Mouse (Mus musculus): ENCODE results near the gene Kat6b. TPM values are rescaled to one million over a fixed set of nuclear protein-coding genes. Genes with fewer than 3 reads are reported as not detected.
"Not testable (repeated sequence)": the region's sequence is repeated elsewhere in the genome, so short reads cannot be mapped to it uniquely, and the experiment has no call there.

Kat6b gene
- polyA plus RNA-seq, 1 experiment from 2014 or later, result 14.2 TPM

DNA sequence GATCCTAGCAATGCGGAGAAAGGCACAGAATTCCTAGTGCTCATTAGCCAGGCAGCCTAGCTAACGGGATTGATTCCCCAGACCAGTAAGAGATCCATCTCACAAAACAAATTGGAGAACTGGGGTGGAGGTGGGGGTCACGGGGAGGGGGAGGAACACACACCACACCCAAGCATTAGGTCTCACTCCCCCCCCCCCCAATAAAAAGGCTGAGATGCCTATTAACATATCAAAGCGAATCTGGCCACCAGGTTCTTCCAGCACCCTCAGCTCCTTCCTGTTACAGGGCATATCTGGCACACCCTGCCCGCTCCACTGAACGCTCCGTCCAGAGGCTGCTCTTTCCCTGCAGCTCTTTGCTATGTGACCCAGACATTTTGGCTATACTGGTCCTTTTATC, 22.5 kb upstream of the Kat6b start:
- Histone ChIP-seq H3K36me3 (replicated peaks) (no peaks in the 10 kb centered on the region), H3K27me3 (replicated peaks; ENCODE audit: low read depth, poor library complexity, severe bottlenecking) (no peaks in the 10 kb centered on the region), H3K9me3 (no peaks in the 10 kb centered on the region), H3K4me3 (no peak overlapping the region), H3K4me1 (no peaks in the 10 kb centered on the region), H3K27ac (replicated peaks) (no peak overlapping the region)
- no peak for DNase-seq (ENCODE audit: low spot score)
- WGBS, result 83% methylated on average over 7 of the region's 7 CpGs

DNA sequence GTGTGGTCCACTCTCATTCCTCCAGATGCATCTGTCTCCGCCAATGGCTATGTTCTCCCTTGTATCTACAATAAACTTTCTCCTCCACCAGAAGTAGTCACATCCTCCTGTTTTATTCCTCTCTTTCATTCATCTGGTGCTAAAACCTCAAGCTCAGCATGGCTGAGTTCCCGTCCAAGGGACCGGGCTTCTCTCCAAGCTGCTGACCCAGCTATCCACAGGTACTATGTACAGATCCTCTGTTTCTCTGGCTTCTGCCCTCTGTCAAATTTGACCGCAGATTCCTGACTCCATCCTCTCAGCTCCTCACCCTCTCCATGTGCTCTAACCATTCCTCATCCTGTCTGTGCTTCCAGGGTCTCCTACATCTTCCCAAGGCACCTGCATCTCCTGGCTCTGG, 22.1 kb upstream of the Kat6b start:
- Histone ChIP-seq H3K9me3 (no peaks in the 10 kb centered on the region), H3K36me3 (replicated peaks) (no peaks in the 10 kb centered on the region), H3K27ac (replicated peaks) (no peak overlapping the region), H3K4me1 (no peaks in the 10 kb centered on the region), H3K4me3 (no peak overlapping the region), H3K27me3 (replicated peaks; ENCODE audit: low read depth, poor library complexity, severe bottlenecking) (no peaks in the 10 kb centered on the region)
- 93% methylated on average over 4 of the region's 4 CpGs for WGBS
- DNase-seq (ENCODE audit: low spot score), result no peak

DNA sequence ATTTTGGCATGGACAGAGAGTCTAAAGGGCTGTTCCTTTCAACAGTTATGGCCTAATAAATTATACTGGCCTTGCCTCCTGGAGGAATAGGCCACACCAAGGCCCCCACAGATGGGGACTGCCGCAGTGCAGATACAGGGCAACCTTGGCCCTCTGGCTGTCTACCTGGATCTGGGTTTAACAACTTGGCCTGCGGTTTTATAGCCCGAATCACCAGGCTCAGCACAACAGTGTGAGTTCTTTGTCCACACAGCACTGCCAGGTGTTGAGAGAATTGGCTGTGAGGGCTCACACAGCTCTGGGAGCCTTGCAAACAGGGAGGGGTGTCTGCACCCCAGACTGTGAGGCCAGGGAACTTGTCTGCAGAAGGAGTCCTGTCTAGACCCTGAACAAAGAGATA, 18.8 kb upstream of the Kat6b start:
- H3K36me3 ChIP-seq (replicated peaks), result no peaks in the 10 kb centered on the region
- WGBS, result 89% methylated on average over 3 of the region's 3 CpGs
- no peaks in the 10 kb centered on the region for H3K4me1 ChIP-seq
- no peaks in the 10 kb centered on the region for H3K27me3 ChIP-seq (replicated peaks; ENCODE audit: low read depth, poor library complexity, severe bottlenecking)
- H3K4me3 ChIP-seq, result no peak overlapping the region
- no peak for DNase-seq (ENCODE audit: low spot score)
- H3K9me3 ChIP-seq, result no peaks in the 10 kb centered on the region
- no peak overlapping the region for H3K27ac ChIP-seq (replicated peaks)

DNA sequence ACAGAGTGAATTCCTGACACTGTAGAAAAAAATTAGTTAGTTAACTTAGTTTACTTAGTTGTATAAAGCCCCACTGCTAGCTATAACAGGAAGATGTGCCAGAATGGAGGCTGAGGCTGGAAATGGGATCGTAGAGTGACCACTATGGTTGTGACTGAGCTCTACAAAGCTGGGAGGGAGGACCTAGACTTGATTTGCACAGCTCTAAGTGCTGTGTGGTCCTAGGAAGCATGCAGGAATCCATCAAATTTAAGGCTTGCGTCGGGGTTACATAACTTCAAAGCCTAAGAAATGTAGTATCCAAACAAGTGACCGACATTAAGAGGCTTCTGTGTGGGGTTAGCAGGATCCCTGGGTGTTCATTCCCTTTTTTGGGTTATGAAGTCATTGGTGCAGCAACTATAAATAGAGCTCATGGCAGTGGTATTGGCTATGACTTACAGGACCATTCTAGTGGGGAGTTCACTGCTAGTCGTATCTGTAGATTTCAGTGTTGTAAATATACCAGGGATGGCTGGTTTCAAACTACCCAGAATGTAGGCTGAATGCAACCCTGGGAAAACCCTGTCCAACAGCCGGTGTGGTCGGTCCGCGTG, 18.0 kb upstream of the Kat6b start:
- H3K9me3 ChIP-seq, result no peaks in the 10 kb centered on the region
- H3K27me3 ChIP-seq (replicated peaks; ENCODE audit: low read depth, poor library complexity, severe bottlenecking), result no peaks in the 10 kb centered on the region
- H3K27ac ChIP-seq (replicated peaks), result no peak overlapping the region
- no peaks in the 10 kb centered on the region for H3K4me1 ChIP-seq
- no peak overlapping the region for H3K4me3 ChIP-seq
- 93% methylated on average over 9 of the region's 9 CpGs for WGBS
- no peak for DNase-seq (ENCODE audit: low spot score)
- H3K36me3 ChIP-seq (replicated peaks), result no peaks in the 10 kb centered on the region

DNA sequence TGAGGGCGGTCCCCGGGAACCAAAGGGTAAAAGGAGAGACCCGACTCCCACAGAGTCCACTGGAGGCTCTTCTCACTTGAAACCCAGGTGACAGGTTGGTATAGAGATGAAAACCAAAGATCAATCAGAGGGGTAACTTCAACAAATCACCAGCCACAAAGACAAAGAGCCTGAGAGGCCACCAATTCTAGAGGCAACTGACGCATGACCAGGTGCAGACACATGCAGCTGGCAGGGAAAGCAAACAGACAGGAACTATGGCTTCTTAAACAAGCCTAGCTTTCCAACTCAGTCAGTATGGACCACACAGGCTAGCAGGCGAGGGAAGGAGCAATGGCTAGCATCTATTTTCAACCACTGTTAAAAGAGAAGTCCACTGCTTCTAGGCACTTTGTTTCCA, 10.8 kb upstream of the Kat6b start:
- Histone ChIP-seq H3K27ac (replicated peaks) (no peak overlapping the region), H3K4me1 (0 out of 2 replicates have a peak, but pooled peaks cover 10% of the 10 kb centered on the region), H3K36me3 (replicated peaks) (no peaks in the 10 kb centered on the region), H3K9me3 (no peaks in the 10 kb centered on the region), H3K27me3 (replicated peaks; ENCODE audit: low read depth, poor library complexity, severe bottlenecking) (no peaks in the 10 kb centered on the region), H3K4me3 (no peak overlapping the region)
- 82% methylated on average over 5 of the region's 5 CpGs for WGBS
- no peak for DNase-seq (ENCODE audit: low spot score)

DNA sequence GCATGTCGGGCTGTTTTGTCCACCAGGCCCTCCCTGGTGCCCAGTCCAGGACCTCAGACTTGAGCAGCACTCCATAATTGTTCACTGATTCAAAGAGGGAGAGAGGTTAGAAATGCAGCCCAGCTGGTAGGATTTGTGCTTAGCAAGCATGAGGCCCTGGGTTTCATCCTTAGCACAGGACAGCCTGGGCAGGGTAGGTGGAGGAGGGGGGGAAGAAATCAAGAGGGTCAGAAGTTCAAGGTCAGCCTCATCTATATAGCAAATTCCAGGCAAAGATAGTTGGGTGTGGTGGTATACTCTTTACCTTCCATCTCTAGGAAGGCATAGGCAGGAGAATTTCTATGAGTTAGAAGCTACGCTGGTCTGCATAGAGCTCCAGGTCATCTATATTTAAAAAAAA, 9.3 kb upstream of the Kat6b start:
- Histone ChIP-seq H3K27me3 (replicated peaks; ENCODE audit: low read depth, poor library complexity, severe bottlenecking) (no peaks in the 10 kb centered on the region), H3K9me3 (no peaks in the 10 kb centered on the region), H3K36me3 (replicated peaks) (no peaks in the 10 kb centered on the region), H3K4me3 (no peak overlapping the region), H3K4me1 (0 out of 2 replicates have a peak, but pooled peaks cover 10% of the 10 kb centered on the region), H3K27ac (replicated peaks) (no peak overlapping the region)
- WGBS, result 92% methylated on average over 2 of the region's 2 CpGs
- no peak for DNase-seq (ENCODE audit: low spot score)

DNA sequence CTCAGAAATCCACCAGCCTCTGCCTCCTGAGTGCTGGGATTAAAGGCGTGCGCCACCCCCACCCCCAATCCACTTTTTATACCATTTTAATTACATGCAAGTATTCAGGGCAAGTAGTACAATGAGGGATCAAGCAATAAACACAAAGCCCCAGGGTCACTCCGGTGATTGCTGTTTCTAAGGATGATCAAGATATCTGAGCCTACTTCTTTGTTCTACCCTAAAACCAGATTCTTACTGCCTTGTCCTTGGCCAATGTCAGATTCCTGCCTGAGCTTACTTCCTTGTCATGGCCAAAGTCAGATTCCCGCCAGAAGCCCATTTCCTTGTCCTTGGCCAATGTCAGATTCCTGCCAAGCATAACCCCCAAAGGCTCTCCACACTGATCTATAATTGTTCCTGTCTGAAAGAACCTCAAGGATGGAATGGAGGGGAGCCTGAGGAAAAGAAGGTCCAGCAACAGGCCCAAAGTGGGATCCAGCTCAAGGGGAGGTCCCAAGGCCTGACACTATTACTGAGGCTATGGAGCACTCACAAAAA, 6.6 kb upstream of the Kat6b start:
- WGBS, result 88% methylated on average over 4 of the region's 4 CpGs
- H3K27me3 ChIP-seq (replicated peaks; ENCODE audit: low read depth, poor library complexity, severe bottlenecking); DNase-seq (ENCODE audit: low spot score); H3K9me3 ChIP-seq; H3K27ac ChIP-seq (replicated peaks); H3K4me3 ChIP-seq; H3K36me3 ChIP-seq (replicated peaks): not testable (repeated sequence)
- 0 out of 2 replicates have a peak, but pooled peaks cover 10% of the 10 kb centered on the region for H3K4me1 ChIP-seq

DNA sequence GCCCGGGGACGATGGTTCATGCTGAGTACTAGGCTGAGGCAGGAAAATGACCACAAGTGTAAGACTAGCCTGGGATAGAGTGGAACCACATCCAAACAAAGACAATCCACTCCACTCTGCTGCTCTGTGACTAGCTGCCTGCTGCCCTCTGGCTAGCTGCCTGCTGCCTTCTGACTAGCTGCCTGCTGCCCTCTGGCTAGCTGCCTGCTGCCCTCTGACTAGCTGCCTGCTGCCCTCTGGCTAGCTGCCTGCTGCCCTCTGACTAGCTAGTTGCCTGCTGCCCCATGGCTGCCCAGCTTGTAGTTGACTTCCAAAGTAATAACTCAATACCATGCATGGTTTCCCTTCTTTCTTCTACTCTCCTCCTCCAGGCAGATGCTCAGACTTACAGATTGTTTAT, 4.1 kb upstream of the Kat6b start:
- H3K27ac ChIP-seq (replicated peaks), result no peak overlapping the region
- no peaks in the 10 kb centered on the region; the same call in 1 of the 2 replicates for H3K4me1 ChIP-seq
- H3K4me3 ChIP-seq, result no peak overlapping the region
- no peaks in the 10 kb centered on the region for H3K36me3 ChIP-seq (replicated peaks)
- 84% methylated on average over 2 of the region's 2 CpGs for WGBS
- H3K27me3 ChIP-seq (replicated peaks; ENCODE audit: low read depth, poor library complexity, severe bottlenecking), result no peaks in the 10 kb centered on the region
- H3K9me3 ChIP-seq, result no peaks in the 10 kb centered on the region
- no peak for DNase-seq (ENCODE audit: low spot score)

DNA sequence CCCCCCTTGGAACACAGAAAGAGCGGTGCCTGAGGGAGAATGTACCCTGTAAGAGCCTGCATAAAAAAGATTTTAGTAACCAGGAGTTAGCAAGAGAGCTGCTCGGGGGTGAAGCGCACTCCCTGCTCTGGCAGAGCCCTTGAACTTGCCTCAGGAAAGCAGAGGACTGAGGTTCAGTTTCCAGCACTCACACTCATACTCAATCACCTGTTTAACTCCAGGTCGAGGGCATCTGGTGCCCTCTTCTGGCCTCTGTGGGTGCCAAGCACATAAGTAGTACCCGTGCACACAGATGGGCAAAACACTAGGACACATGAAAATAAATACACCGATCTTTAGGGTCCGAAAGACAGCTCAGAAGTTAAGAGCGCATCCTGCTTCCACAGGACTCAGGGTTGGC, 1.7 kb upstream of the Kat6b start:
- no peak overlapping the region for H3K4me3 ChIP-seq
- no peaks in the 10 kb centered on the region for H3K27me3 ChIP-seq (replicated peaks; ENCODE audit: low read depth, poor library complexity, severe bottlenecking)
- no peaks in the 10 kb centered on the region; the same call in 1 of the 2 replicates for H3K4me1 ChIP-seq
- WGBS, result 95% methylated on average over 8 of the region's 8 CpGs
- no peak overlapping the region for H3K27ac ChIP-seq (replicated peaks)
- no peak for DNase-seq (ENCODE audit: low spot score)
- no peaks in the 10 kb centered on the region for H3K9me3 ChIP-seq
- H3K36me3 ChIP-seq (replicated peaks), result no peaks in the 10 kb centered on the region

DNA sequence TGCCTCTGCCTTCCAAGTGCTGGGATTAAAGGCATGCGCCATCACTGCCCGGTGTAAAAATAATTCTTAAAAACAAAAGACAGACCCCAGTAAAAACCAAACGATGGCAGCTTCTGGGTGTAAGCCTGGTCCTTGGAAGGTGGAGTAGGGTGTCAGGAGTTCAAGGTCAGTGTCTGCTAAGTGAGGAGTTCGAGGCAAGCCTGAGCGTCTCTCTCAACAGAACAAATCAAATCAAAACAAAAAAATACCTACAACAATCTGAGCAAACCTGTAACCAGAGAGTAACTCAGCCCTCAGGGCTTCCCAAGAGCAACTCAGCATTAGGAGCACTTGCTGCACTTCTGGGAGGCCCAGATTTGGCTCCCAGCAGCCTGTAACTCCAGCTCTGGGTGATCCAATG, 1.0 kb upstream of the Kat6b start:
- Histone ChIP-seq H3K27me3 (replicated peaks; ENCODE audit: low read depth, poor library complexity, severe bottlenecking) (no peaks in the 10 kb centered on the region), H3K4me3 (no peak overlapping the region), H3K9me3 (no peaks in the 10 kb centered on the region), H3K4me1 (no peaks in the 10 kb centered on the region; the same call in 1 of the 2 replicates), H3K36me3 (replicated peaks) (no peaks in the 10 kb centered on the region), H3K27ac (replicated peaks) (no peak overlapping the region)
- DNase-seq (ENCODE audit: low spot score), result no peak
- WGBS, result 92% methylated on average over 5 of the region's 5 CpGs

DNA sequence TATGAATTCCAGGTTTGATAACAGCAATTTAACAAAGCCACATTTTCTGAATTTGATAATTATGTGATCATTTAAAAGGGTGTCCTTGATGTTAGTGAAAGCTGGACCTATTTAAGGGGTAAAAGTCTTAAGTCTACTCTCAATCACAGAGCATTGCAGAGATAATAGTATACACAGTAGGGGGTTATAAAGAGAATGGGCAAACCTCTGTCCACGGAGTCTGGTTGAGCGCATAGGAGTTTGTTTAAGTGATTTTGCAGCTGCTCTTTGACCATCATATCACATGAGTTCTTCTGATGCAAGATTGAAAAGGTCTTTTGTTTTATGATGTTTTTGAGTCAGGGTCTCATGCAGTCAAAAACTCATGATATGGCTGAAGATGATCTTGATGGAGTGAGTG, 3.0 kb downstream of the Kat6b start:
- no peaks in the 10 kb centered on the region for H3K9me3 ChIP-seq
- 88% methylated on average over 2 of the region's 2 CpGs for WGBS
- no peak for DNase-seq (ENCODE audit: low spot score)

DNA sequence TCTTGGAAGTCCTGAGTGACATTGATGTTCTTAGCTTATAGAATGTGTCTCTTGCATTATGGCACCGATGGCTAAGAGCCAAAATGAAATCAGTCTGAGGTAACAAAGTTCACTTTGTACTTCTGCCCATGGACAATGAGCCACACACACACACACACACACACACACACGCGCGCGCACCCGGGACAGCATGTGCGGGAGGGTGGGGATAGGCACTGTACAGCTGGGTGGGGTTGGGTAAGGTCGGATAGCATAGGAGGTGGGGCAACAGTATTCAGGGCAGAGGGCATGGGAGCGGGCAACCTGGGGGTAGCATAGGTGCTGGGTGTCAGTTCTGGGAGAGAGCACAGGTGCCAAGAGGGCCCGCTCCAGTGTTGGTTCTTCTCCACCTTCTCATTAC, 3.5 kb downstream of the Kat6b start:
- Histone ChIP-seq H3K4me1 (peaks cover 8% of the 10 kb centered on the region), H3K36me3 (replicated peaks) (no peaks in the 10 kb centered on the region), H3K27me3 (replicated peaks; ENCODE audit: low read depth, poor library complexity, severe bottlenecking) (no peaks in the 10 kb centered on the region), H3K27ac (replicated peaks) (no peak overlapping the region), H3K9me3 (no peaks in the 10 kb centered on the region), H3K4me3 (no peak overlapping the region)
- no peak for DNase-seq (ENCODE audit: low spot score)
- 95% methylated on average over 10 of the region's 10 CpGs for WGBS

More for the DNA sequence above, 3.0 kb downstream of the Kat6b start:
- H3K4me1 ChIP-seq, result peaks cover 5% of the 10 kb centered on the region
- no peaks in the 10 kb centered on the region for H3K27me3 ChIP-seq (replicated peaks; ENCODE audit: low read depth, poor library complexity, severe bottlenecking)
- no peak overlapping the region for H3K4me3 ChIP-seq
- H3K36me3 ChIP-seq (replicated peaks), result no peaks in the 10 kb centered on the region
- no peak overlapping the region for H3K27ac ChIP-seq (replicated peaks)

DNA sequence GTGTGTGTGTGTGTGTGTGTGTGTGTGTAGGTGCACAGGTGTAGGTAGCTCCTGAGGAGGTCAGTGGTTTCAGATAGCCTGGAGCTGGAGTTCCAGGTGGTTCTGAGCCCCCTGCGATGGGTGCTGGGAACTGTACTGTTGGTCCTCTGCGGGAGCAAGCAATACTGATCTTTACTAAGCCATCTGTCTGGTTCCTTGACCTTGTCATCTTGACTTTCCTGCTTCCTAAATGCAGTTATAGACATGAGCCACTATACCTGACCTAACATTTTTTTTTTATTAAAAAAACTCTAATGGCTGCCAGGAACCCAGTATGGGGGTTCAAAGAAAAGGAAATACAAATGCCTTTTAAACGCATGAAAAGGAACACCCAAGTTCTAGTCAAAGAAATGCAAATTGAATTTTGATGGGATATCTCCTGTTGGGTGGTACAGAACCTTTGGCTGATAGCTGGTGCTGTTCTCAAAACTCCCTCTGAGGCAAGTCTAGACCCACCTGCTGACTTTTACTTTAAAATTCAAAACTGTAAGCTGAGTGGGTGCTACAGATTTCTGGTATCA, 4.8 kb downstream of the Kat6b start:
- H3K27me3 ChIP-seq (replicated peaks; ENCODE audit: low read depth, poor library complexity, severe bottlenecking), result no peaks in the 10 kb centered on the region
- H3K27ac ChIP-seq (replicated peaks), result no peak overlapping the region
- no peaks in the 10 kb centered on the region for H3K36me3 ChIP-seq (replicated peaks)
- 92% methylated on average over 3 of the region's 3 CpGs for WGBS
- H3K9me3 ChIP-seq, result no peaks in the 10 kb centered on the region
- no peak overlapping the region for H3K4me3 ChIP-seq
- H3K4me1 ChIP-seq, result peaks cover 8% of the 10 kb centered on the region
- no peak for DNase-seq (ENCODE audit: low spot score)

Data from embryonic facial prominence, embryonic 10.5 days (tissue).